15 mouse cellular contexts compared by ENCODE assay signal in genomic region chr17:88763396-88764135, GRCm38 (mm10). TPM values are rescaled to one million over a fixed set of nuclear protein-coding genes. Genes with fewer than 3 reads are reported as not detected.
DNase-seq lines count a peak whose midpoint lies in the region; ATAC-seq lines count a peak whose summit lies in the region.
"Had no signal": no experiment of that assay in that cellular context is flagged by ENCODE, and none has a peak within 500 bp of the region (broad histone marks: within the 10 kb centered on the region; RNA-seq: fewer than 3 reads in every experiment).

No protein-coding gene starts in this region.

- no peak overlapping the region for H3K4me2 ChIP-seq in hindbrain, embryonic 14.5 days (replicated peaks)
- H3K4me2 ChIP-seq in midbrain, embryonic 16.5 days (ENCODE audit: low read length): no peak overlapping the region
- H3K4me2 ChIP-seq: embryonic facial prominence, embryonic 15.5 days; heart, embryonic 13.5 days had no signal

- H3K36me3 ChIP-seq in forebrain, embryonic 10.5 days (replicated peaks): no peaks in the 10 kb centered on the region
- H3K36me3 ChIP-seq in hindbrain, embryonic 14.5 days (replicated peaks; ENCODE audit: control insufficient read depth, insufficient read depth): no peaks in the 10 kb centered on the region
- H3K36me3 ChIP-seq in midbrain, embryonic 16.5 days (ENCODE audit: control insufficient read depth, insufficient read depth, low read length): no peaks in the 10 kb centered on the region
- H3K36me3 ChIP-seq: embryonic facial prominence, embryonic 15.5 days; heart, embryonic 13.5 days had no signal

- WGBS in forebrain, embryonic 10.5 days: 14% methylated on average over 5 of the region's 5 CpGs
- 16% methylated on average over 5 of the region's 5 CpGs for WGBS in hindbrain, embryonic 14.5 days
- 14% methylated on average over 5 of the region's 5 CpGs for WGBS in midbrain, embryonic 16.5 days

- peaks cover 96% of the 10 kb centered on the region for H3K27me3 ChIP-seq in forebrain, embryonic 10.5 days (ENCODE audit: poor library complexity, severe bottlenecking)
- H3K27me3 ChIP-seq in hindbrain, embryonic 14.5 days (ENCODE audit: control insufficient read depth, insufficient read depth, low read length): no peaks in the 10 kb centered on the region
- H3K27me3 ChIP-seq in midbrain, embryonic 16.5 days (ENCODE audit: control insufficient read depth, insufficient read depth, low read depth, low read length): no peaks in the 10 kb centered on the region
- H3K27me3 ChIP-seq: embryonic facial prominence, embryonic 15.5 days; heart, embryonic 13.5 days had no signal

- peak; percentile 67 for ATAC-seq in hindbrain, embryonic 14.5 days (ENCODE audit: low FRiP score)
- peak; percentile 55 for ATAC-seq in midbrain, embryonic 16.5 days

- peak overlapping the region; percentile 52 for H3K27ac ChIP-seq in forebrain, embryonic 10.5 days
- no peak overlapping the region for H3K27ac ChIP-seq in hindbrain, embryonic 14.5 days
- no peak overlapping the region for H3K27ac ChIP-seq in midbrain, embryonic 16.5 days (ENCODE audit: low read length)
- H3K27ac ChIP-seq: embryonic facial prominence, embryonic 15.5 days; heart, embryonic 13.5 days; liver, embryonic 14.5 days had no signal

- DNase-seq in embryo, embryonic 10.5 days (ENCODE audit: low spot score): peak; percentile 44
- peak; percentile 39 for DNase-seq in forebrain, embryonic 10.5 days (ENCODE audit: extremely low spot score, low spot score)
- DNase-seq in hindbrain, embryonic 14.5 days (ENCODE audit: low spot score): no peak
- no peak for DNase-seq in frontal cortex, postnatal 14 days (ENCODE audit: low spot score in 2 of 2)
- no peak for DNase-seq in B cell, adult 2 months
- no peak for DNase-seq in adrenal gland, postnatal 10 days
- DNase-seq: adrenal gland, postnatal 25 days; cerebellum, adult 2 months; kidney, postnatal 36 days had no signal

- peaks cover 12% of the 10 kb centered on the region for H3K9me3 ChIP-seq in forebrain, embryonic 10.5 days
- H3K9me3 ChIP-seq in hindbrain, embryonic 14.5 days (ENCODE audit: control insufficient read depth, low read length): no peaks in the 10 kb centered on the region
- no peaks in the 10 kb centered on the region for H3K9me3 ChIP-seq in midbrain, embryonic 16.5 days (replicated peaks; ENCODE audit: control insufficient read depth, low read length, poor library complexity, severe bottlenecking)
- H3K9me3 ChIP-seq: embryonic facial prominence, embryonic 15.5 days; heart, embryonic 13.5 days had no signal

- H3K4me1 ChIP-seq in forebrain, embryonic 10.5 days: peaks cover 38% of the 10 kb centered on the region
- no peaks in the 10 kb centered on the region; the same call in 1 of the 2 replicates for H3K4me1 ChIP-seq in hindbrain, embryonic 14.5 days (replicated peaks; ENCODE audit: control insufficient read depth, insufficient read depth, low read length)
- peaks cover 8% of the 10 kb centered on the region for H3K4me1 ChIP-seq in midbrain, embryonic 16.5 days (ENCODE audit: control insufficient read depth, insufficient read depth, low read length)
- H3K4me1 ChIP-seq: embryonic facial prominence, embryonic 15.5 days; heart, embryonic 13.5 days had no signal

- no peak overlapping the region for H3K4me3 ChIP-seq in forebrain, embryonic 10.5 days
- no peak overlapping the region for H3K4me3 ChIP-seq in hindbrain, embryonic 14.5 days (replicated peaks; ENCODE audit: low read length)
- H3K4me3 ChIP-seq in midbrain, embryonic 16.5 days (ENCODE audit: low read depth, low read length): no peak overlapping the region
- H3K4me3 ChIP-seq: embryonic facial prominence, embryonic 15.5 days; heart, embryonic 13.5 days had no signal

- no peak overlapping the region for H3K9ac ChIP-seq in hindbrain, embryonic 14.5 days
- H3K9ac ChIP-seq in midbrain, embryonic 16.5 days (ENCODE audit: low read depth, low read length): no peak overlapping the region
- H3K9ac ChIP-seq: embryonic facial prominence, embryonic 15.5 days; heart, embryonic 13.5 days; liver, embryonic 14.5 days had no signal

RNA-seq across cellular contexts. Expression of gene Lhcgr, which starts 28.2 kb away (rescaled TPM):
- polyA plus RNA-seq in forebrain, embryonic 10.5 days (2016; fragmentation: Nextera tagmentation; extraction: Ambion mirVana): not detected in 2 replicates
- 3.3 and 4.1 TPM in 2 replicates for polyA plus RNA-seq in hindbrain, embryonic 14.5 days (2014; fragmentation: Nextera tagmentation; extraction: Ambion mirVana)
- polyA plus RNA-seq in midbrain, embryonic 16.5 days (2015; fragmentation: Nextera tagmentation; extraction: Ambion mirVana): 0.52 and 1.7 TPM in 2 replicates
- under 1 TPM in 1 of 2 experiments, not detected in 1; 0.18 TPM for total RNA-seq in adrenal gland, postnatal 10 days (2021)
- total RNA-seq: adrenal gland, postnatal 25 days; gastrocnemius, adult 8-10 months; neutrophil, adult 5-6 weeks had no signal
- polyA plus RNA-seq: embryonic facial prominence, embryonic 15.5 days; heart, embryonic 13.5 days; liver, embryonic 14.5 days had no signal

Comparison
In these comparisons a context has a peak if more than half of its experiments do, and no peak if none do; other contexts are left out.
1. DNase-seq: peak in embryo, embryonic 10.5 days (single experiment) and forebrain, embryonic 10.5 days (single experiment); none in hindbrain, embryonic 14.5 days (single experiment), frontal cortex, postnatal 14 days (0 of 2), B cell, adult 2 months (0 of 2) and adrenal gland, postnatal 10 days (single experiment).